Mouse (Mus musculus) liver, embryonic 11.5 days (tissue): Measurements from ENCODE around the gene Zfhx3. TPM values are rescaled to one million over a fixed set of nuclear protein-coding genes. Genes with fewer than 3 reads are reported as not detected.
A peak's percentile ranks its signal among the peaks of the same experiment; 100 is the strongest.

Source experiments
- ATAC-seq: fragments of 200-750 bp; cut with Nextera tagmentation; replicated peaks from 2 replicates; pipeline ENCODE4 v1.8.0; 2017; ENCODE audit warnings: moderate number of reproducible peaks, mild to moderate bottlenecking, moderate TSS enrichment, moderate library complexity; ENCODE audit not compliant: low FRiP score
- DNase-seq: peaks from one replicate; pipeline ENCODE4 v3.0.0-alpha.2; 2017; ENCODE audit warnings: low spot score
- H3K27ac ChIP-seq: fragments of 300-500 bp; sonication (generic); 2 replicates; pipeline ENCODE4 v1.5.1; 2014; ENCODE audit warnings: mild to moderate bottlenecking, low read depth, low read length, control low read depth
- H3K27me3 ChIP-seq: fragments of 300-500 bp; sonication (generic); replicated peaks from 2 replicates; pipeline ENCODE4 v1.6.1; 2014; ENCODE audit warnings: low read length, mixed read lengths; ENCODE audit not compliant: control insufficient read depth, insufficient read depth
- H3K36me3 ChIP-seq: fragments of 300-500 bp; sonication (generic); 2 replicates; pipeline ENCODE4 v1.6.1; 2014; ENCODE audit warnings: mild to moderate bottlenecking, low read length, moderate library complexity, mixed read lengths; ENCODE audit not compliant: control insufficient read depth, insufficient read depth
- H3K4me1 ChIP-seq: fragments of 300-500 bp; sonication (generic); replicated peaks from 2 replicates; pipeline ENCODE4 v1.6.1; 2014; ENCODE audit warnings: low read length, mixed read lengths; ENCODE audit not compliant: control insufficient read depth, insufficient read depth
- H3K4me2 ChIP-seq: fragments of 300-500 bp; sonication (generic); 2 replicates; pipeline ENCODE4 v1.6.1; 2014; ENCODE audit warnings: mild to moderate bottlenecking, control low read depth, moderate library complexity
- H3K4me3 ChIP-seq: fragments of 300-500 bp; sonication (generic); 2 replicates; pipeline ENCODE4 v1.5.1; 2014; ENCODE audit warnings: low read depth, low read length, control low read depth
- H3K9ac ChIP-seq: fragments of 300-500 bp; sonication (generic); 2 replicates; pipeline ENCODE4 v1.6.1; 2014; ENCODE audit warnings: low read depth, low read length, control low read depth
- H3K9me3 ChIP-seq: fragments of 300-500 bp; sonication (generic); 2 replicates; pipeline ENCODE4 v1.6.1; 2016; ENCODE audit warnings: low read length, inconsistent platforms, mixed read lengths; ENCODE audit not compliant: control insufficient read depth
- WGBS: fragments of 180-500 bp; shearing (Covaris S2); extraction: QIAGEN DNeasy Blood & Tissue Kit; methylation state at CpG from one replicate; pipeline ENCODE4 v1.1.7; 2014; 5-methylcytosine and 5-hydroxymethylcytosine counted together
- polyA plus RNA-seq: library from polyadenylated mRNA; unstranded; fragments of >200 nt; fragmentation: Nextera tagmentation; extraction: Ambion mirVana; gene quantifications from 2 replicates; pipeline ENCODE4 v1.2.1, GENCODE M21; 2014

Zfhx3 gene
- polyA plus RNA-seq, 1 experiment from 2014 or later, result 6.1 TPM

GRCm38 (mm10) chr8:108889406-108889805 is 947.0 kb downstream of the Zfhx3 start:
- no peaks in the 10 kb centered on the region for H3K9me3 ChIP-seq
- no peak overlapping the region for H3K4me2 ChIP-seq
- H3K9ac ChIP-seq, result no peak overlapping the region
- H3K27ac ChIP-seq, result no peak overlapping the region
- H3K4me3 ChIP-seq, result no peak overlapping the region
- H3K4me1 ChIP-seq, result peaks cover 4% of the 10 kb centered on the region
- DNase-seq, result no peak
- 75% methylated on average over 5 of the region's 5 CpGs for WGBS
- no peak for ATAC-seq
- no peaks in the 10 kb centered on the region for H3K27me3 ChIP-seq
- no peaks in the 10 kb centered on the region for H3K36me3 ChIP-seq

DNA sequence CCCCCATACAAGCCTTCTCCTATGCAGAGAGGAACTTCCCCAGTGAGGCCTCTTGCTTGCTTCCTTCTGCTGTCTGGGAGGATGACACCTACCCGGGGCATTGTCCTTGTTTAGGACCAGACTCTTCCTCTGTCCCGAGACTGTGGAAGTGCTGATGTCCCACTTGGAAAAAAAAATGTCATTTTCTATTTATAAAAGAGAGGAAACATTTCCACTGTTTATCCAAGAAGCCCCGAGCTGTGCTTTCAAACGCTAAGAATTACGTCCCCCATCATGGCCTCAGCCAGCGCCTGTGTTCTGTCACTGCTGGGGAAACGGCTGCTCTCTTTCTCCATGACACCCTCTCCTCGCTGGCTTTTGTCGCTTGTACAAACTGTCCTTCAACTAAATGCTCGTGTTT is 951.8 kb downstream of the Zfhx3 start:
- ATAC-seq (no peak), DNase-seq (no peak)
- Histone ChIP-seq H3K27me3 (no peaks in the 10 kb centered on the region), H3K4me2 (no peak overlapping the region), H3K4me3 (no peak overlapping the region), H3K4me1 (peaks cover 6% of the 10 kb centered on the region), H3K9me3 (no peaks in the 10 kb centered on the region), H3K36me3 (no peaks in the 10 kb centered on the region), H3K27ac (no peak overlapping the region), H3K9ac (no peak overlapping the region)
- WGBS, result 37% methylated on average over 10 of the region's 10 CpGs

DNA sequence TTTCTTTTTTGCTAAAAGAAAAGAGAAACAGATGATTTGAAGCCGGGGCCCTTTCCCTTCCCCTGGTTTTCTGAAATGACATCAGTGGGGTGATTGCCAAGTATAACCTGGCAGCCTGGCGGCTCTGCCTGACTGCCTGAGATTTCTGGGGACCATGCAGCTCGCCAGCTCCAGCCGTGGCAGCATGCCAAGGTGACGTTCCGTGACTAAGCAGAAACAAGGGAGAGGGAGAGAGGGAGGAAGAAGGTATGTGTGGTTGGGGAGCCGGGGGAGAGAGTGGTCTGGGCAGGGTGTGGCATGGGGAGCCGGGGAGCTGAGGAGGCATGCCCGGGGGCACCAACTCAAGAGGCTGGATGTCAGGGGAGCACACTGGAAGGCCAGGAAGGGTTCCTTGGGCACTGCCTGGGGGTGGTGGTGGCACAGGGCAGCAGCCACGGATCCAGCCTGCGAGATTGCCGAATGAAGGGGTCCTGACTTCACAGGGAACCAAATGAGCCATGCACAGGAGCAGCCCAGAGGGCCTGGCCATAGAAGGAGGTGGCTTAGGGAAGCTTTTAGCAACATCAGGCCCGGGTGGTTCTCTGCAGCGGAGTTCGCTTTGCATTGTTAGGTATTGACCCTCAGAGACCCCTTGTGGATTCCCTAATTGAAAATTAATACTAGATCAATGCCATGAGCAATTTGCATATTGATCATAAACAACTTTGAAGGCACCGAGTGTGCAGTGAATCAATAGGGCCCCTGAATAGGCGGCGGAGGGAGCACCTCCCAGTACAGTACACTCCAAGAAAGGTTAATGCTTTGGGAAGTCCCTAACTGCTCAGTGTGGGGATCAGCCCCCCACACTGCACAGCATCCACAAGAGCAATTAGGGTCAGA is 954.3 kb downstream of the Zfhx3 start:
- Histone ChIP-seq H3K4me2 (no peak overlapping the region), H3K27me3 (no peaks in the 10 kb centered on the region), H3K36me3 (no peaks in the 10 kb centered on the region), H3K27ac (no peak overlapping the region; the same call in 1 of the 2 replicates), H3K4me3 (no peak overlapping the region), H3K4me1 (peaks cover 9% of the 10 kb centered on the region), H3K9me3 (no peaks in the 10 kb centered on the region), H3K9ac (no peak overlapping the region)
- 73% methylated on average over 18 of the region's 18 CpGs for WGBS
- no peak for ATAC-seq
- DNase-seq, result no peak

DNA sequence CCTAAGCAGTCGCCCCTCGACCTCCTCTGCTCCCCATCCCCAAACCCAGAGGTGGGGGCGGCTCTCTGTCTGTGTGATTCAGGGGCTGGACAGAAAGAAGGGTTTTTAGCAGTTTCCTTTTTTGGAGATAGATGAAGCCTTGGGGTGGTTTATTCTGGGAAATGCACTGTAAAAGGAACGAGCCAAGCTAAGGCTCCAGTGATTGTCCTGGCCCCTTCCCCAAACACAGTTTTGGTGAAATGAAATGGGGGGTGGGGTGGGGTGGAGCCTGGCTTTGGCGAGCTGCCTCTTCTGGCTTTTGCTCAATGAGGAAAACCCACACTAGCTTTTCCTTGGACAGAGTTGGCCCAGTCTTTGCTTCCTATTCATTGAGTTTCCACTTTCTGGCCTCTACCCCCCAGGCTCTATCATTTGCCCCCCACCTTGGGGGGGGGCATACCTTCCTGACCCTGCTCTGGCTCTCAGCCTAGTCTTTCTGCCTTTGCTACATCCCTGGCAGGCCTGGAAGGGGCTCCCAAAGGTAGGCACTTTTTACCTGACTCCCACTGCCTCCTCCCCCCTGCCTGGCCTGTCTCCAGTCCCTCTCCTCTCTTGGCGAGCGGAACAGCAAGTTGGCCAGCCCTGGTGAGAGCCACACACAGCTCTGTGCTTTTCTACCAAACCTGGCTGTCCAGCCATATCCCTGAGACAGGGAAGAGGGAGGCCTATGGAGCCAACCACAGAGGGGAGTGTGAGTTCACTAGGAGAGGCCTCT is 955.1 kb downstream of the Zfhx3 start:
- H3K4me2 ChIP-seq, result no peak overlapping the region
- DNase-seq, result no peak
- peaks cover 9% of the 10 kb centered on the region for H3K4me1 ChIP-seq
- H3K4me3 ChIP-seq, result no peak overlapping the region
- H3K36me3 ChIP-seq, result no peaks in the 10 kb centered on the region
- H3K27me3 ChIP-seq, result no peaks in the 10 kb centered on the region
- 63% methylated on average over 7 of the region's 7 CpGs for WGBS
- no peak for ATAC-seq
- H3K9ac ChIP-seq, result no peak overlapping the region
- no peak overlapping the region; the same call in 1 of the 2 replicates for H3K27ac ChIP-seq
- no peaks in the 10 kb centered on the region for H3K9me3 ChIP-seq

- DNase-seq (no peak), ATAC-seq (no peak)
- WGBS, result 76% methylated on average over 14 of the region's 14 CpGs
- Histone ChIP-seq H3K27ac (no peak overlapping the region), H3K9ac (no peak overlapping the region), H3K36me3 (no peaks in the 10 kb centered on the region), H3K4me1 (peaks cover 9% of the 10 kb centered on the region), H3K9me3 (no peaks in the 10 kb centered on the region), H3K4me2 (no peak overlapping the region), H3K4me3 (no peak overlapping the region), H3K27me3 (no peaks in the 10 kb centered on the region)
Measured at GRCm38 (mm10) chr8:108899251-108899771, 956.9 kb downstream of the Zfhx3 start.

DNA sequence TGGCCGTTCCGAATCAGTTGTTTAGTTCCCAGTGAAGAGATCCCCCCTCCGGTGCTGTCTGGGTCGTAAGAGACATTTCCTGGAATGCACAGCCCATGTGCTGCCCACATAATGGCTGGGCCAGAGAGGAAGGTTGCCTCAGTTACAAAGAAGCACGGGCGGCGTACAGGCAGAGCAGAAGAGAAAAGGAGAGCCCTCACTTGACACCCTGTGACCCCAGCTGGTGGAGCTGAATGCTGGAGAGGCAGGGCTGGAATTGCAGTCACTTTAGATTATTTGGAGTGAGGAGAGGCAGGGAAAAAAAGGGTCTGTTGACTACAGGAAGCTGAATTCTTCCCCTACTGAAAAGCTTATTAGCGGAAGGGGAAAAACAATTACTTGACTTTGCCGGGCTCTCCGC is 958.1 kb downstream of the Zfhx3 start:
- H3K9me3 ChIP-seq, result no peaks in the 10 kb centered on the region
- H3K4me3 ChIP-seq, result no peak overlapping the region
- H3K27ac ChIP-seq, result peak overlapping the region; percentile 8
- no peak overlapping the region for H3K4me2 ChIP-seq
- DNase-seq, result no peak
- 64% methylated on average over 10 of the region's 10 CpGs for WGBS
- H3K4me1 ChIP-seq, result peaks cover 9% of the 10 kb centered on the region
- H3K36me3 ChIP-seq, result no peaks in the 10 kb centered on the region
- no peaks in the 10 kb centered on the region for H3K27me3 ChIP-seq
- H3K9ac ChIP-seq, result no peak overlapping the region
- ATAC-seq, result no peak

DNA sequence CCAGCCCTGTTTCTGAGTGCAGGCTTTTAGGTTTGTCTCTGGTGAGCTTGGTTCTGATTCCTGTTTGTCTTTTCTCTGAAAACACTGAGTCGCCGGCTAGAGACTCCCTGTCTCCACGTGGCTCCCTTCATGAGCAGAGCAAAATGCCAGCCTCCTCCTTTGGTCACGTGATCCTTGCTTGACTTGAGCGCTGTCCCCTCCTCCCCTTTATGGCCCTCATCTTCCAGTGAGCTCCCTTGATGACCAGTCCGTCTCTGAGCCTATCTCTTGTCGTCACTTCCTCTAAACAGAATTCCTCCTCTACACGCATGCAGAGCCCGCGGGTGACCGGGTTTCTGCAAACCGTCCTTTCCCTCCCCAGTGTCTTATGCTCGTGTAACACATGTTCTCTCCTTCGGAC is 958.8 kb downstream of the Zfhx3 start:
- 69% methylated on average over 14 of the region's 14 CpGs for WGBS
- H3K27me3 ChIP-seq, result no peaks in the 10 kb centered on the region
- H3K27ac ChIP-seq, result peak overlapping the region; percentile 8
- H3K9ac ChIP-seq, result no peak overlapping the region
- peaks cover 9% of the 10 kb centered on the region for H3K4me1 ChIP-seq
- ATAC-seq (no peak), DNase-seq (no peak)
- H3K4me2 ChIP-seq, result no peak overlapping the region
- H3K9me3 ChIP-seq, result no peaks in the 10 kb centered on the region
- no peak overlapping the region for H3K4me3 ChIP-seq
- no peaks in the 10 kb centered on the region for H3K36me3 ChIP-seq

DNA sequence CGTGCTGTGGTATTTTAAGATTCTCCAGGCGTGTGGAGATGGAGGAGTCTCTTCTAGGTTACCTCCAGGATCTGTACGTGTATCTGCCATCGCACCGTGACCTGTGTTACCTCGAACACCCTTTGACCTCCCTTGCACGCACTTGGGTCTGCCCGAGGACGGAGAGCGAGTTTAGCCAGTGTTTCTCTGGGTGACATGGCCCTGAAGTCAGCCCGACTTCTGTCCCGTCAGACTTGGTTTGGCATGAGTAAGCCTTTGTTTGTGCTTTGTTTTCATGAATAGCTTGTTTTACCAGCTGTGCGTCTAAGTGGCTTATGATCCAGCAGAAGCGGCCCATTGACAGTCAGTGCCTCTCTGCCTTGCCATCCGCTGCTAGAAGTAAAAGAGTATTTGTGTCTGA is 961.1 kb downstream of the Zfhx3 start:
- no peak overlapping the region for H3K4me3 ChIP-seq
- no peak overlapping the region for H3K9ac ChIP-seq
- no peak overlapping the region for H3K4me2 ChIP-seq
- no peaks in the 10 kb centered on the region for H3K9me3 ChIP-seq
- DNase-seq (no peak), ATAC-seq (no peak)
- H3K27ac ChIP-seq, result no peak overlapping the region
- peaks cover 6% of the 10 kb centered on the region for H3K4me1 ChIP-seq
- 84% methylated on average over 15 of the region's 15 CpGs for WGBS
- no peaks in the 10 kb centered on the region for H3K36me3 ChIP-seq
- no peaks in the 10 kb centered on the region for H3K27me3 ChIP-seq
